Comparison of ENCODE assay signal across 14 mouse cellular contexts in genomic region chr9:52738560-52739100, GRCm38 (mm10). TPM values are rescaled to one million over a fixed set of nuclear protein-coding genes. Genes with fewer than 3 reads are reported as not detected.
DNase-seq lines count a peak whose midpoint lies in the region; ATAC-seq lines count a peak whose summit lies in the region.
"Had no signal": no experiment of that assay in that cellular context is flagged by ENCODE, and none has a peak within 500 bp of the region (broad histone marks: within the 10 kb centered on the region; RNA-seq: fewer than 3 reads in every experiment).

No protein-coding gene starts in this region.

- intact Hi-C loops in heart, postnatal 25 days (cut with DNase I), result no loop called here
- intact Hi-C loops in left cerebral cortex, postnatal 10 days (cut with DNase I), result no loop called here

- ATAC-seq in activated CD4-positive, CD25-positive, alpha-beta regulatory T cell, adult 4 months, result no peak
- ATAC-seq: forebrain, embryonic 15.5 days had no signal

- DNase-seq in heart, adult 11 months, result peak; percentile 41
- no peak for DNase-seq in heart, postnatal 25 days (ENCODE audit: low spot score)
- peak; percentile 18 to 25 for DNase-seq in left cerebral cortex, adult 9 months (ENCODE audit: low spot score in 2 of 2)
- DNase-seq in left cerebral cortex, postnatal 10 days (ENCODE audit: extremely low spot score in 1 of 2, low spot score in 2 of 2), result no peak
- DNase-seq in NIH3T3 (ENCODE audit: low read depth), result peak; percentile 32
- DNase-seq: adrenal gland, postnatal 10 days; cerebellum, adult 11-12 months; cerebellum, postnatal 25 days; gastrocnemius, postnatal 36 days; heart, adult 18-20 months; heart, postnatal 10 days had no signal

RNA-seq across cellular contexts. Expression of gene AI593442, which starts 59.0 kb away (rescaled TPM):
- total RNA-seq in heart, postnatal 25 days (2021), result 1 to 10 TPM; 3.9 to 4.6 TPM
- total RNA-seq in left cerebral cortex, postnatal 10 days (2021), result 100 to 1,000 TPM; 147 to 155 TPM
- not detected for polyA plus RNA-seq in activated CD4-positive, CD25-positive, alpha-beta regulatory T cell, adult 4 months (2017; shearing (Covaris generic))
- total RNA-seq: hematopoietic stem cell, adult 5-6 weeks had no signal

Comparison
In these comparisons a context has a peak if more than half of its experiments do, and no peak if none do; other contexts are left out.
1. DNase-seq: peak in heart, adult 11 months (single experiment), left cerebral cortex, adult 9 months (2 of 2) and NIH3T3 (single experiment); none in heart, postnatal 25 days (single experiment) and left cerebral cortex, postnatal 10 days (0 of 2).
2. RNA of gene AI593442, which starts 59.0 kb away (total RNA-seq): 147 to 155 TPM in left cerebral cortex, postnatal 10 days; 3.9 to 4.6 TPM in heart, postnatal 25 days; every median in the first group is over 10 times any median in the second.